Mouse (Mus musculus): ENCODE results near the gene Pip5kl1.

GRCm38 (mm10) chr2:32537941-32538340 lies 36.7 kb upstream of the Pip5kl1 start:
- no peak for TF ChIP-seq POLR2A (IDR thresholded peaks at IDR 0.05; ENCODE audit: extremely low read depth, insufficient read depth, low read length)
- TF ChIP-seq CTCF (IDR thresholded peaks at IDR 0.05; ENCODE audit: low read depth, low read length): no peak
